Mouse (Mus musculus) G1E (cell line): ENCODE results near the gene Dcpp2.

Source experiments
- CTCF ChIP-seq: IDR thresholded peaks from 2 replicates; pipeline ENCODE4 v1.5.1; 2012; ENCODE audit warnings: low read depth, low read length, inconsistent platforms, mixed read lengths
- TAL1 ChIP-seq: conservative IDR thresholded peaks from 2 replicates; pipeline ENCODE4 v1.6.1; 2012; ENCODE audit warnings: low read depth, low read length, inconsistent platforms, mixed read lengths

DNA sequence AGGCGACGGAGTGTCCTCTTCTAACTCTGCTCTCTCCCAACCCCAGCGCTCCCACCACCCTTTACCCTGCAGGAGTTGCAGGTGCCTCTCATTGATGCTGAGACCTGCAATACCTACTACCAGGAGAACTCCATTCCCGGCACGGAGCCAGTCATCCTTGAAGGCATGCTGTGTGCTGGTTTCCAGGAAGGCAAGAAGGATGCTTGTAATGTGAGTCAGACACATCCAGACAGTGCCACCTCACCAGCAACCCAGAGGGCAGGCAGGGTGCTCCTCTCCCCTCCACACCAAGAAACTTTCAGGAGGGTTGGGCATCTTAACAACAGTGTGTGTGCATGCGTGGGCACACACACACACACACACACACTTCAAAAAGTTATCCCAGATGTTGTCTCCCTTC lies 23.5 kb upstream of the Dcpp2 start:
- no peak for TF ChIP-seq CTCF
- TF ChIP-seq TAL1: no peak
